Mouse (Mus musculus) MEL (cell line): ENCODE measurements around the gene Dnah14. TPM values are rescaled to one million over a fixed set of nuclear protein-coding genes. Genes with fewer than 3 reads are reported as not detected.

Experiments
- DNase-seq: peaks from one replicate; pipeline ENCODE4 v3.0.0; 2011; ENCODE audit warnings: low read depth, low spot score
- H3K27ac ChIP-seq: 2 replicates; pipeline ENCODE4 v1.5.1; 2012; ENCODE audit warnings: low read depth, mild to moderate bottlenecking, control low read depth, low read length, moderate library complexity; ENCODE audit not compliant: control insufficient read depth
- H3K27me3 ChIP-seq, 2 experiments: fragments of 150-350 bp in 1 of 2; sonication (generic) in 1 of 2; 2 replicates each; pipeline ENCODE4 v1.6.1; 2012; ENCODE audit warnings: low read length in 2 of 2, mild to moderate bottlenecking in 2 of 2, improper control_type of control experiment in 1 of 2, moderate library complexity in 1 of 2; ENCODE audit not compliant: insufficient read depth in 2 of 2, control insufficient read depth in 1 of 2
- H3K36me3 ChIP-seq, 2 experiments: 2 replicates each; pipeline ENCODE4 v1.6.1; 2012 to 2014; ENCODE audit warnings: low read length in 2 of 2, improper control_type of control experiment in 1 of 2, inconsistent platforms in 1 of 2, mild to moderate bottlenecking in 1 of 2; ENCODE audit not compliant: insufficient read depth in 2 of 2, control insufficient read depth in 1 of 2
- H3K4me1 ChIP-seq, 2 experiments: fragments of 150-350 bp in 1 of 2; sonication (generic) in 1 of 2; 2 replicates each; pipeline ENCODE4 v1.6.1; 2012; ENCODE audit warnings: low read length in 2 of 2, improper control_type of control experiment in 1 of 2, mild to moderate bottlenecking in 1 of 2; ENCODE audit not compliant: insufficient read depth in 2 of 2, control insufficient read depth in 1 of 2
- H3K4me3 ChIP-seq, 2 experiments: fragments of 150-350 bp in 1 of 2; sonication (generic) in 1 of 2; 2 replicates each; pipeline ENCODE4 v1.5.1; 2012; ENCODE audit warnings: low read depth in 2 of 2, low read length in 2 of 2, mild to moderate bottlenecking in 2 of 2, moderate library complexity in 2 of 2, control low read depth in 1 of 2, improper control_type of control experiment in 1 of 2; ENCODE audit not compliant: control insufficient read depth in 1 of 2, insufficient read depth in 1 of 2
- H3K79me2 ChIP-seq: 2 replicates; pipeline ENCODE4 v1.6.1; 2012; ENCODE audit warnings: mild to moderate bottlenecking, low read length, moderate library complexity; ENCODE audit not compliant: control insufficient read depth, poor library complexity, insufficient read depth
- H3K9ac ChIP-seq: 2 replicates; pipeline ENCODE4 v1.6.1; 2012; ENCODE audit warnings: low read depth, mild to moderate bottlenecking, control low read depth, low read length, moderate library complexity; ENCODE audit not compliant: control insufficient read depth, poor library complexity, severe bottlenecking
- H3K9me3 ChIP-seq: fragments of 150-350 bp; sonication (generic); replicated peaks from 2 replicates; pipeline ENCODE4 v1.6.1; 2012; ENCODE audit warnings: mild to moderate bottlenecking, low read length, improper control_type of control experiment, moderate library complexity; ENCODE audit not compliant: insufficient read depth
- E2F4 ChIP-seq: IDR thresholded peaks from 2 replicates; pipeline ENCODE4 v1.6.1; 2011; ENCODE audit warnings: low read depth, low read length, improper control_type of control experiment, borderline replicate concordance
- ELF1 ChIP-seq: IDR thresholded peaks from 2 replicates; pipeline ENCODE4 v1.6.1; 2014; ENCODE audit warnings: low read depth, mild to moderate bottlenecking, inconsistent platforms, low read length, improper control_type of control experiment, moderate library complexity
- ETS1 ChIP-seq: IDR thresholded peaks from 2 replicates; pipeline ENCODE4 v1.6.1; 2012; ENCODE audit warnings: low read depth, mild to moderate bottlenecking, inconsistent platforms, low read length, improper control_type of control experiment, moderate library complexity
- HCFC1 ChIP-seq: IDR thresholded peaks from 2 replicates; pipeline ENCODE4 v1.6.1; 2012; ENCODE audit warnings: low read depth, mild to moderate bottlenecking, inconsistent platforms, low read length, improper control_type of control experiment, moderate library complexity
- JUND ChIP-seq: IDR thresholded peaks from 2 replicates; pipeline ENCODE4 v1.6.1; 2011; ENCODE audit warnings: low read depth, mild to moderate bottlenecking, improper control_type of control experiment, low read length
- MAZ ChIP-seq: IDR thresholded peaks from 2 replicates; pipeline ENCODE4 v1.6.1; 2012; ENCODE audit warnings: low read depth, mild to moderate bottlenecking, inconsistent platforms, low read length, improper control_type of control experiment
- NRF1 ChIP-seq: IDR thresholded peaks from 2 replicates; pipeline ENCODE4 v1.6.1; 2014; ENCODE audit warnings: low read depth, mild to moderate bottlenecking, inconsistent platforms, low read length, improper control_type of control experiment, moderate library complexity; ENCODE audit not compliant: poor library complexity, insufficient read depth, severe bottlenecking
- POLR2A ChIP-seq, 2 experiments: IDR thresholded peaks; 2 replicates each; pipeline ENCODE4 v1.6.1; 2011 to 2012; ENCODE audit warnings: low read length in 2 of 2, mild to moderate bottlenecking in 2 of 2, control low read depth in 1 of 2, improper control_type of control experiment in 1 of 2, low read depth in 1 of 2, moderate library complexity in 1 of 2; ENCODE audit not compliant: control insufficient read depth in 1 of 2, insufficient read depth in 1 of 2, poor library complexity in 1 of 2
- POLR2AphosphoS5 ChIP-seq: IDR thresholded peaks from 2 replicates; pipeline ENCODE4 v1.6.1; 2012; ENCODE audit warnings: low read depth, borderline replicate concordance, mild to moderate bottlenecking, inconsistent platforms, low read length, moderate library complexity, mixed read lengths
- RAD21 ChIP-seq: IDR thresholded peaks from 2 replicates; pipeline ENCODE4 v1.6.1; 2011; ENCODE audit warnings: mild to moderate bottlenecking, low read depth, low read length, improper control_type of control experiment
- SIN3A ChIP-seq: IDR thresholded peaks from 2 replicates; pipeline ENCODE4 v1.6.1; 2012; ENCODE audit warnings: low read length, improper control_type of control experiment, inconsistent platforms
- TAL1 ChIP-seq: IDR thresholded peaks from 2 replicates; pipeline ENCODE4 v1.6.1; 2012; ENCODE audit warnings: mild to moderate bottlenecking, inconsistent platforms, low read length, moderate library complexity, mixed read lengths
- TBP ChIP-seq: IDR thresholded peaks from 2 replicates; pipeline ENCODE4 v1.8.0; 2011; ENCODE audit warnings: low read depth, low read length, improper control_type of control experiment
- TCF12 ChIP-seq: IDR thresholded peaks from 2 replicates; pipeline ENCODE4 v1.6.1; 2014; ENCODE audit warnings: low read depth, mild to moderate bottlenecking, inconsistent platforms, low read length, improper control_type of control experiment, moderate library complexity
- UBTF ChIP-seq: IDR thresholded peaks from 2 replicates; pipeline ENCODE4 v1.6.1; 2012; ENCODE audit warnings: low read depth, mild to moderate bottlenecking, inconsistent platforms, low read length, improper control_type of control experiment, moderate library complexity, borderline replicate concordance; ENCODE audit not compliant: insufficient read depth
- USF1 ChIP-seq: IDR thresholded peaks from 2 replicates; pipeline ENCODE4 v1.6.1; 2014; ENCODE audit warnings: low read depth, mild to moderate bottlenecking, inconsistent platforms, low read length, improper control_type of control experiment, moderate library complexity
- ZKSCAN1 ChIP-seq: IDR thresholded peaks from 2 replicates; pipeline ENCODE4 v1.6.1; 2012; ENCODE audit warnings: low read depth, mild to moderate bottlenecking, inconsistent platforms, low read length, improper control_type of control experiment, moderate library complexity
- ZMIZ1 ChIP-seq: IDR thresholded peaks from 2 replicates; pipeline ENCODE4 v1.6.1; 2012; ENCODE audit warnings: low read depth, mild to moderate bottlenecking, inconsistent platforms, low read length, improper control_type of control experiment, moderate library complexity
- ZNF384 ChIP-seq: IDR thresholded peaks from 2 replicates; pipeline ENCODE4 v1.6.1; 2012; ENCODE audit warnings: low read depth, mild to moderate bottlenecking, inconsistent platforms, low read length, improper control_type of control experiment
- polyA plus RNA-seq, 2 experiments: library from polyadenylated mRNA; stranded (reverse) in 1 of 2; unstranded in 1 of 2; fragments of >175 nt in 1 of 2; fragments of >200 nt in 1 of 2; gene quantifications; 2 replicates each; pipeline versions ENCODE4 v1.2.1 to v1.2.4; 2012; ENCODE audit warnings: low replicate concordance in 2 of 2, low read depth in 1 of 2; ENCODE audit not compliant: insufficient read length in 2 of 2, insufficient read depth in 1 of 2, missing spikeins in 1 of 2
- total RNA-seq: library from RNA; depleted of rRNA; stranded (reverse); fragments of 300-350 nt; gene quantifications from 2 replicates; pipeline ENCODE4 v1.2.3, GENCODE M21; 2012

The Dnah14 gene
- total and polyA plus RNA-seq, 3 experiments: 0.77 to 1.2 TPM; not detected in 1

GRCm38 (mm10) chr1:181628276-181628675, 51.9 kb downstream of the Dnah14 start:
- Histone ChIP-seq H3K27ac (no peak overlapping the region), H3K9ac (no peak overlapping the region), H3K4me3 (no peak overlapping the region), H3K9me3 (no peaks in the 10 kb centered on the region), H3K4me1 (no peaks in the 10 kb centered on the region), H3K27me3 (peaks cover 2 to 4% of the 10 kb centered on the region in 2 experiments), H3K36me3 (no peaks in the 10 kb centered on the region), H3K79me2 (no peaks in the 10 kb centered on the region)
- TF ChIP-seq HCFC1 (no peak), TAL1 (no peak), MAZ (no peak), USF1 (no peak), POLR2AphosphoS5 (no peak), ZNF384 (no peak), TCF12 (no peak), ZMIZ1 (no peak)
- DNase-seq: no peak

GRCm38 (mm10) chr1:181631371-181631770, 55.0 kb downstream of the Dnah14 start:
- TF ChIP-seq TCF12 (no peak), SIN3A (no peak), ZKSCAN1 (no peak), E2F4 (no peak), HCFC1 (no peak)
- Histone ChIP-seq H3K4me3 (no peak overlapping the region), H3K27ac (no peak overlapping the region), H3K9ac (no peak overlapping the region), H3K9me3 (no peaks in the 10 kb centered on the region), H3K27me3 (peaks cover 0 to 4% of the 10 kb centered on the region in 2 experiments; a peak in 3 of 4 replicates), H3K79me2 (no peaks in the 10 kb centered on the region), H3K4me1 (no peaks in the 10 kb centered on the region), H3K36me3 (no peaks in the 10 kb centered on the region)
- no peak for DNase-seq

DNA sequence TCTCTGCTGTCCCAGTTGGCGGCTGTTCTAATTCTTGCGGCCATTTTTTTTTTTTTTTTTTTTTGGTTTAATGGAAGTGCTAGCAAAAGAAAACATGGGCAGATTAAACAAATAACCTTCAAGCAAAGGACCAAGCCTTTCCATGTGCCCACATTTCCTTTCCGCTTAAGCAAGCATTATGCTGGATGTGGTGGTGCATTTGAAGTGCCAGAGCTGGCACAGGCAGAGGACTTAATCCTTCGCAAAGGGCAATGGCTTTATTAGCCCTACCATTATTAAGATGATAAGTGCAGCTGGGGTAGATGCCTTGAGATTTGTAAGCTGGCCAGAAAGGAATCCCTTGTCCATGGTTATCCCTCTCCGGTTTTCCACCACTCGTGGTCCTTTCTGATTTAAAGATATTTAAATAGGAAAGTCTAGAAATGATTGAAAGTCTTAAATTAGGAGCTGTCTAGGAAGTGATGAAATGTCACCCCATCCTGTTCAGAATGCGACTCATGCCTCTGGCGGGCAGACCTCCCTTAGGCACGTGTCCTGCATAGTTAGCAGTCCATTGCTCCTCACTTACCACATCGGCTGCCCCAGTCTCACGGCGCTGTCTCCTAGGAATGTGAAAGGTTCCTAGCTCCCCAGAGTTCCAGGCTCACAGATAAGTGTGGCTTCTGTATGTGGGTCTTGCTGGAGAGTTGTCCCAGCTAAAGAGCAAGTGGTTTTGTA, 61.8 kb downstream of the Dnah14 start:
- no peak for DNase-seq
- H3K9ac ChIP-seq: no peak overlapping the region
- H3K79me2 ChIP-seq: no peaks in the 10 kb centered on the region
- H3K27me3 ChIP-seq: peaks cover 0 to 2% of the 10 kb centered on the region in 2 experiments
- H3K9me3 ChIP-seq: no peaks in the 10 kb centered on the region
- no peaks in the 10 kb centered on the region for H3K4me1 ChIP-seq
- no peaks in the 10 kb centered on the region for H3K36me3 ChIP-seq
- no peak for TF ChIP-seq NRF1
- TF ChIP-seq UBTF: no peak
- TF ChIP-seq JUND: no peak
- no peak for TF ChIP-seq MAZ
- TF ChIP-seq TBP: no peak
- TF ChIP-seq RAD21: no peak
- TF ChIP-seq ETS1: no peak
- no peak for TF ChIP-seq POLR2A (IDR thresholded peaks at IDR 0.05; ENCODE audit: control insufficient read depth in 1 of 2, insufficient read depth in 1 of 2, low read depth in 1 of 2, low read length in 2 of 2, poor library complexity in 1 of 2)
- no peak for TF ChIP-seq ELF1
- 0 out of 4 replicates have a peak overlapping the region, but pooled peaks have one; percentile 7 to 35 for H3K4me3 ChIP-seq
- no peak overlapping the region for H3K27ac ChIP-seq
